Comparison of ENCODE assay signal across 25 mouse cellular contexts in genomic region chr7:46911250-46911649, GRCm38 (mm10). TPM values are rescaled to one million over a fixed set of nuclear protein-coding genes. Genes with fewer than 3 reads are reported as not detected.
"Had no signal": no experiment of that assay in that cellular context is flagged by ENCODE, and none has a peak within 500 bp of the region (broad histone marks: within the 10 kb centered on the region; RNA-seq: fewer than 3 reads in every experiment).

No protein-coding gene starts in this region.

- H3K4me2 ChIP-seq: lung, embryonic 14.5 days; midbrain, embryonic 12.5 days; neural tube, embryonic 13.5 days; neural tube, embryonic 15.5 days had no signal

- H3K9me3 ChIP-seq: megakaryocyte, embryonic 14.5 days; midbrain, embryonic 12.5 days; neural tube, embryonic 13.5 days; neural tube, embryonic 15.5 days had no signal

- H3K4me3 ChIP-seq: megakaryocyte, embryonic 14.5 days; midbrain, embryonic 12.5 days; myocyte; neural tube, embryonic 13.5 days; neural tube, embryonic 15.5 days had no signal

- DNase-seq: lung, adult 18-20 months; lung, embryonic 14.5 days; lung, postnatal 10 days; lung, postnatal 36 days; midbrain, embryonic 14.5 days; retina, postnatal 1 day; right cerebral cortex, adult 18-20 months; right cerebral cortex, postnatal 25 days; right cerebral cortex, postnatal 4 days; spleen, adult 18-20 months; thymus, adult 18-20 months; thymus, postnatal 14 days; thymus, postnatal 36 days had no signal

- H3K27ac ChIP-seq: macrophage; midbrain, embryonic 12.5 days; neural tube, embryonic 13.5 days; neural tube, embryonic 15.5 days had no signal

- H3K27me3 ChIP-seq: megakaryocyte, embryonic 14.5 days; midbrain, embryonic 12.5 days; neural tube, embryonic 13.5 days; neural tube, embryonic 15.5 days had no signal

- ATAC-seq: midbrain, embryonic 16.5 days had no signal

- H3K9ac ChIP-seq: lung, embryonic 14.5 days; midbrain, embryonic 12.5 days; neural tube, embryonic 13.5 days; neural tube, embryonic 15.5 days had no signal

RNA-seq across cellular contexts. Expression of gene Ldhc, which starts 50.2 kb away (rescaled TPM):
- polyA plus RNA-seq: macrophage; neural tube, embryonic 11.5 days; neural tube, embryonic 13.5 days; small intestine, adult 2 months; stomach, embryonic 14.5 days; stomach, embryonic 16.5 days; thymus, postnatal 0 days had no signal
